Mouse (Mus musculus) kidney, adult 2 months (tissue): ENCODE measurements at regions not wholly inside any gene's neighbourhood (a gene's known extent, or its start where the extent isn't known, plus 50 kb on each side); places are given as distances from the start of the nearest gene placed in this dataset.

Experiments
- DNase-seq: peaks from one replicate; pipeline ENCODE4 v3.0.0; 2021
- H3K27ac ChIP-seq: fragments of 200-500 bp; 2 replicates; pipeline ENCODE4 v1.5.1; 2012; ENCODE audit warnings: low read depth, low read length, control low read depth, inconsistent platforms; ENCODE audit not compliant: insufficient read depth
- H3K27me3 ChIP-seq: fragments of 200-500 bp; replicated peaks from 2 replicates; pipeline ENCODE4 v1.6.1; 2012; ENCODE audit warnings: mild to moderate bottlenecking, moderate library complexity, low read length, inconsistent platforms; ENCODE audit not compliant: control insufficient read depth, insufficient read depth
- H3K36me3 ChIP-seq: fragments of 200-500 bp; 2 replicates; pipeline ENCODE4 v1.6.1; 2012; ENCODE audit warnings: mild to moderate bottlenecking, moderate library complexity, low read length, inconsistent platforms; ENCODE audit not compliant: control insufficient read depth, insufficient read depth
- H3K4me1 ChIP-seq: fragments of 200-500 bp; 2 replicates; pipeline ENCODE4 v1.6.1; 2011; ENCODE audit warnings: low read length; ENCODE audit not compliant: control insufficient read depth, insufficient read depth
- H3K4me3 ChIP-seq: fragments of 200-500 bp; 2 replicates; pipeline ENCODE4 v1.5.1; 2011; ENCODE audit warnings: mild to moderate bottlenecking, low read depth, low read length, control low read depth; ENCODE audit not compliant: insufficient read depth
- CTCF ChIP-seq: fragments of 200-500 bp; conservative IDR thresholded peaks from 2 replicates; pipeline ENCODE4 v1.5.1; 2011; ENCODE audit warnings: low read depth, mild to moderate bottlenecking, control low read depth, low read length, moderate library complexity, mixed read lengths; ENCODE audit not compliant: insufficient read depth, insufficient read length
- POLR2A ChIP-seq: fragments of 200-500 bp; IDR thresholded peaks from one replicate; pipeline ENCODE4 v1.6.1; 2011; ENCODE audit warnings: low read depth, low read length, control low read depth
- WGBS: fragments of 180-500 bp; shearing (Covaris S2); methylation state at CpG from one replicate; pipeline ENCODE4 v1.1.7; 2018; 5-methylcytosine and 5-hydroxymethylcytosine counted together

DNA sequence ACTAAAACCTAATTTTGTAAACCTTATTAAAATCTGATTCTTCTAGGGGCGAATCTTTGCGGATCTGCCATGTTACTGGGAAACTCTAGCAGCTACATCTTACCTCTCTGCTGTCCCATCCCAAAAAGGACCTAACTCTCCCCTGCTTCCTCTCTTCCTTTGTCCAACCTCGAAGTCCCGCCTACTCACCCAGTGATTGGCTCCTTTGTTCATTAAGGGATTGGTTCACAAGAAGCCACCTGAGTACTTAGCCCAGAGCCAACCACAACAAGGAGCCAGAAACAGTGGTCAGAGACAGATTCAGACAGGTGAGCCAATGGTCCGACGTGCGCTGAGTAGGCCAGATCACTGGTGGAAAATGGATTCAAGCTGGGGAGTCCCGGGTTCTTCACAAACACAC is 60.0 kb upstream of the Gm10260 start:
- no peaks in the 10 kb centered on the region for H3K4me1 ChIP-seq
- H3K36me3 ChIP-seq, result no peaks in the 10 kb centered on the region
- no peak overlapping the region for H3K27ac ChIP-seq
- WGBS, result 96% methylated on average over 8 of the region's 8 CpGs
- no peak for TF ChIP-seq POLR2A
- no peak for TF ChIP-seq CTCF
- no peak for DNase-seq
- H3K27me3 ChIP-seq, result no peaks in the 10 kb centered on the region
- no peak overlapping the region for H3K4me3 ChIP-seq

DNA sequence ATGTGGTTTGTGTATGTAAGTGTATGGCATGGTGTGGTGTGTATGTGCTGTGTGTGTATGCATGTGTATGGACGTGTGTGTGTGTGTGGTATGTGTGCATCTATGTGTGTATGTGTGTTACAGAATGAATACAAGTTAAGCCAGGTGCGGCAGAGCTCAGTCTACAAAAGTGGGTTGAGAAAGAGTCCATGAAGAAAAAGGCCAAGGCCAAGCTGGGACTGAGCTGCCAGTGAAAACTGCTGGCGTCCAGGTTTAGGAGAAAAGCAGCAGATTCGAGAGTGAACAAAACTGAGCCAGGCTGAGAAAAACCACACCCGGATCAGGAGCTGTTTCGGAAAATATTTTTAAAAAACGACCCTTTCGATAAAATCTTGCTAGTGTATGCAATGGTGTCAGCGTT is 58.6 kb upstream of the Gm10260 start:
- no peaks in the 10 kb centered on the region for H3K36me3 ChIP-seq
- no peaks in the 10 kb centered on the region for H3K4me1 ChIP-seq
- TF ChIP-seq POLR2A (no peak), CTCF (no peak)
- H3K27me3 ChIP-seq, result no peaks in the 10 kb centered on the region
- no peak for DNase-seq
- H3K4me3 ChIP-seq, result no peak overlapping the region
- 91% methylated on average over 9 of the region's 9 CpGs for WGBS
- no peak overlapping the region for H3K27ac ChIP-seq

DNA sequence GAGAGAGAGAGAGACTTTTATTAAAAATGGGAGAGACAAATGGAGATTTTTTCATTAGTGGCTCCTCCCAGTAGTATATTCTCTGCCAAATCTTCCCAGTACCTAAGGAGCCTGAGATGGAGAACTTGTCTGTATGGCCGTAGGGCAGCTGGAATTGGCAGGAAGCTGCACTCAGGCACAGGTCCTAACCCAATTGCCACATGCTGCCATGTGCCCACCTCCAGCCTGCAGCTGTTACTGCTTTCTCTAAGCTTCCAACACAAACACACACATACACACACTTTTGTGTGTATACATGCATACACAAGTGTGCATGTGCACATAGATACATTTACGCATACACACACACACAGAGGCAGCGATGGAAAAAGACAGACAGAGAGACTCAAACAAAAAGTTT is 56.5 kb upstream of the Gm10260 start:
- TF ChIP-seq CTCF (no peak), POLR2A (no peak)
- Histone ChIP-seq H3K4me3 (no peak overlapping the region), H3K27me3 (no peaks in the 10 kb centered on the region), H3K4me1 (no peaks in the 10 kb centered on the region), H3K36me3 (no peaks in the 10 kb centered on the region), H3K27ac (no peak overlapping the region)
- no peak for DNase-seq
- 90% methylated on average over 3 of the region's 3 CpGs for WGBS
